Mouse (Mus musculus) layer of hippocampus, adult 8-10 months (tissue): Measurements from ENCODE around the gene Slc26a1. TPM values are rescaled to one million over a fixed set of nuclear protein-coding genes. Genes with fewer than 3 reads are reported as not detected.

Source experiments
- DNase-seq, 2 experiments: peaks; one replicate each; pipeline ENCODE4 v3.0.0; 2022; ENCODE audit warnings: low spot score in 2 of 2
- total RNA-seq, 4 experiments: library from RNA; stranded (reverse); gene quantifications; 2 replicates each; pipeline ENCODE4 v1.2.4; 2022

Slc26a1 gene
- total RNA-seq, 4 experiments from 2014 or later: 1.0 to 1.8 (median 1.5) TPM

- no peak for DNase-seq
Observed at GRCm38 (mm10) chr5:108626050-108626660, 49.2 kb downstream of the Slc26a1 start.

- DNase-seq: no peak
Observed at GRCm38 (mm10) chr5:108621870-108622269, 53.5 kb downstream of the Slc26a1 start.

Other genes with a start within 250 kb of the Slc26a1 start
- 100 to 1,000 TPM; 119 to 263 (median 190) TPM for gene Atp5k, start 241.1 kb downstream of the Slc26a1 start, total RNA-seq
- gene Mfsd7a, start 226.7 kb downstream of the Slc26a1 start, total RNA-seq: 1 to 10 TPM; 1.2 to 2.3 (median 1.7) TPM
- 10 to 100 TPM; 42.2 to 44.1 (median 42.5) TPM for gene Pcgf3, start 214.3 kb downstream of the Slc26a1 start, total RNA-seq
- gene Cplx1, start 125.5 kb downstream of the Slc26a1 start, total RNA-seq: 100 to 1,000 TPM; 530 to 563 (median 545) TPM
- 100 to 1,000 TPM in 2 of 4 experiments, 10 to 100 TPM in 2; 94.1 to 111 (median 102) TPM for gene Gak, start 45.8 kb downstream of the Slc26a1 start, total RNA-seq
- gene Tmem175, start 45.8 kb downstream of the Slc26a1 start, total RNA-seq: 10 to 100 TPM; 39.5 to 44.9 (median 42.5) TPM
- gene Idua, start 15.2 kb downstream of the Slc26a1 start, total RNA-seq: 10 to 100 TPM; 17.4 to 27.3 (median 22.4) TPM
- 10 to 100 TPM; 52.6 to 61.4 (median 58.7) TPM for gene Dgkq, start 5.9 kb downstream of the Slc26a1 start, total RNA-seq
- 10 to 100 TPM; 21.5 to 37.6 (median 27.6) TPM for gene Fgfrl1, start 16.8 kb upstream of the Slc26a1 start, total RNA-seq
- not detected for gene Rnf212, start 99.4 kb upstream of the Slc26a1 start, total RNA-seq
- gene Tmed11, start 119.8 kb upstream of the Slc26a1 start, total RNA-seq: not detected
- not detected for gene Vmn2r8, start 133.3 kb upstream of the Slc26a1 start, total RNA-seq
- not detected for gene Vmn2r9, start 177.0 kb upstream of the Slc26a1 start, total RNA-seq